Mouse (Mus musculus) liver, embryonic 14.5 days (tissue): Measurements from ENCODE around the gene Pde4b.

Source experiments
- CTCF ChIP-seq: IDR thresholded peaks from 2 replicates; pipeline ENCODE4 v1.5.1; 2016; ENCODE audit warnings: antibody characterized with exemption, low read depth, control low read depth
- EP300 ChIP-seq: IDR thresholded peaks from 2 replicates; pipeline ENCODE4 v1.6.1; 2016; ENCODE audit warnings: antibody characterized with exemption, low read depth

GRCm38 (mm10) chr4:102087091-102087565 is at the start of gene Pde4b:
- no peak for TF ChIP-seq CTCF
- TF ChIP-seq EP300 = no peak
